Comparison of ENCODE assay signal across 8 mouse cellular contexts in genomic region chr4:46137629-46138286, GRCm38 (mm10). TPM values are rescaled to one million over a fixed set of nuclear protein-coding genes. Genes with fewer than 3 reads are reported as not detected.
A peak's percentile ranks its signal among the peaks of the same experiment; 100 is the strongest.
DNase-seq lines count a peak whose midpoint lies in the region; ATAC-seq and TF ChIP-seq lines count a peak whose summit lies in the region.

No protein-coding gene starts in this region.

- H3K9me3 ChIP-seq in E14TG2a.4 (ENCODE audit: low read length), result no peaks in the 10 kb centered on the region
- H3K9me3 ChIP-seq in erythroblast, embryonic 14.5 days (ENCODE audit: control insufficient read depth, low read length), result no peaks in the 10 kb centered on the region
- no peaks in the 10 kb centered on the region for H3K9me3 ChIP-seq in intestine, embryonic 16.5 days (ENCODE audit: control insufficient read depth, low read length)
- H3K9me3 ChIP-seq in midbrain, embryonic 15.5 days, result no peaks in the 10 kb centered on the region

- H3K36me3 ChIP-seq in E14TG2a.4 (ENCODE audit: insufficient read depth, low read length), result peaks cover 33% of the 10 kb centered on the region
- peaks cover 26% of the 10 kb centered on the region for H3K36me3 ChIP-seq in erythroblast, embryonic 14.5 days (ENCODE audit: control insufficient read depth)
- H3K36me3 ChIP-seq in intestine, embryonic 16.5 days (ENCODE audit: control insufficient read depth, insufficient read depth, low read length), result no peaks in the 10 kb centered on the region
- peaks cover 11% of the 10 kb centered on the region for H3K36me3 ChIP-seq in midbrain, embryonic 15.5 days (replicated peaks)

- no peak for TF ChIP-seq CTCF in E14TG2a.4 (conservative IDR thresholded peaks at IDR 0.05; ENCODE audit: low read length)

- peaks cover 5% of the 10 kb centered on the region; the same call in 1 of the 2 replicates for H3K27me3 ChIP-seq in E14TG2a.4 (ENCODE audit: insufficient read depth, low read length)
- H3K27me3 ChIP-seq in erythroblast, embryonic 14.5 days (ENCODE audit: control insufficient read depth), result no peaks in the 10 kb centered on the region
- H3K27me3 ChIP-seq in intestine, embryonic 16.5 days (replicated peaks; ENCODE audit: control insufficient read depth, insufficient read depth, low read length), result no peaks in the 10 kb centered on the region
- no peaks in the 10 kb centered on the region for H3K27me3 ChIP-seq in midbrain, embryonic 15.5 days (replicated peaks)

- peaks cover 38% of the 10 kb centered on the region for H3K4me1 ChIP-seq in E14TG2a.4 (replicated peaks; ENCODE audit: low read depth, low read length)
- peaks cover 51% of the 10 kb centered on the region for H3K4me1 ChIP-seq in erythroblast, embryonic 14.5 days (ENCODE audit: control insufficient read depth)
- H3K4me1 ChIP-seq in intestine, embryonic 16.5 days (ENCODE audit: control insufficient read depth, insufficient read depth, low read length), result peaks cover 9% of the 10 kb centered on the region
- H3K4me1 ChIP-seq in midbrain, embryonic 15.5 days, result peaks cover 35% of the 10 kb centered on the region

- peak; percentile 74 for ATAC-seq in intestine, embryonic 16.5 days
- ATAC-seq in midbrain, embryonic 15.5 days (replicated peaks), result peak; percentile 85

- peak overlapping the region; percentile 91 for H3K4me3 ChIP-seq in E14TG2a.4 (replicated peaks; ENCODE audit: low read length)
- H3K4me3 ChIP-seq in erythroblast, embryonic 14.5 days (replicated peaks), result peak overlapping the region; percentile 74
- H3K4me3 ChIP-seq in intestine, embryonic 16.5 days (ENCODE audit: low read length), result peak overlapping the region; percentile 95
- H3K4me3 ChIP-seq in midbrain, embryonic 15.5 days, result peak overlapping the region; percentile 94

- H3K27ac ChIP-seq in intestine, embryonic 16.5 days (ENCODE audit: low read length), result peak overlapping the region; percentile 99
- H3K27ac ChIP-seq in midbrain, embryonic 15.5 days, result peak overlapping the region; percentile 96

- peak; percentile 85 for DNase-seq in heart, adult 11 months
- DNase-seq in heart, adult 18-20 months, result no peak
- no peak for DNase-seq in adrenal gland, adult 18-20 months (ENCODE audit: low spot score in 2 of 2)
- DNase-seq in cerebellum, postnatal 25 days, result no peak

- H3K9ac ChIP-seq in intestine, embryonic 16.5 days (ENCODE audit: low read depth, low read length), result peak overlapping the region; percentile 93
- peak overlapping the region; percentile 98 for H3K9ac ChIP-seq in midbrain, embryonic 15.5 days

- peak overlapping the region; percentile 57 for H3K4me2 ChIP-seq in intestine, embryonic 16.5 days (ENCODE audit: low read depth, low read length)
- peak overlapping the region; percentile 81 for H3K4me2 ChIP-seq in midbrain, embryonic 15.5 days

- WGBS in intestine, embryonic 16.5 days, result 4% methylated on average over 17 of the region's 17 CpGs
- WGBS in midbrain, embryonic 15.5 days, result 7% methylated on average over 17 of the region's 17 CpGs

RNA-seq across cellular contexts. Expression of gene Ncbp1, which starts 0.7 kb away (rescaled TPM):
- total RNA-seq in heart, adult 18-20 months (2021), result 10 to 100 TPM; 20.4 to 20.9 TPM
- 1.2 and 1.6 TPM in 2 replicates for polyA plus RNA-seq in erythroblast, embryonic 14.5 days (2012)
- 57.4 and 63.0 TPM in 2 replicates for polyA plus RNA-seq in intestine, embryonic 16.5 days (2015; fragmentation: Nextera tagmentation; extraction: Ambion mirVana)
- polyA plus RNA-seq in midbrain, embryonic 15.5 days (2015; fragmentation: Nextera tagmentation; extraction: Ambion mirVana), result 76.0 TPM in 2 replicates
- total RNA-seq in adrenal gland, adult 18-20 months (2021), result 10 to 100 TPM; 44.5 to 48.5 TPM

RNA-seq across cellular contexts. Expression of gene Tstd2, which starts 0.7 kb away (rescaled TPM):
- total RNA-seq in heart, adult 18-20 months (2021), result 10 to 100 TPM; 15.0 to 17.3 TPM
- polyA plus RNA-seq in erythroblast, embryonic 14.5 days (2012), result 0.17 and 0.46 TPM in 2 replicates
- 21.5 and 25.3 TPM in 2 replicates for polyA plus RNA-seq in intestine, embryonic 16.5 days (2015; fragmentation: Nextera tagmentation; extraction: Ambion mirVana)
- 29.9 and 33.9 TPM in 2 replicates for polyA plus RNA-seq in midbrain, embryonic 15.5 days (2015; fragmentation: Nextera tagmentation; extraction: Ambion mirVana)
- 10 to 100 TPM; 24.6 to 31.4 TPM for total RNA-seq in adrenal gland, adult 18-20 months (2021)

RNA-seq across cellular contexts. Expression of gene Xpa, which starts 58.4 kb away (rescaled TPM):
- 1 to 10 TPM; 6.3 to 7.3 TPM for total RNA-seq in heart, adult 18-20 months (2021)
- 2.7 and 3.4 TPM in 2 replicates for polyA plus RNA-seq in erythroblast, embryonic 14.5 days (2012)
- polyA plus RNA-seq in intestine, embryonic 16.5 days (2015; fragmentation: Nextera tagmentation; extraction: Ambion mirVana), result 16.3 and 17.0 TPM in 2 replicates
- 30.7 and 37.2 TPM in 2 replicates for polyA plus RNA-seq in midbrain, embryonic 15.5 days (2015; fragmentation: Nextera tagmentation; extraction: Ambion mirVana)
- total RNA-seq in adrenal gland, adult 18-20 months (2021), result 10 to 100 TPM; 12.6 to 17.7 TPM

Comparison
In these comparisons a context has a peak if more than half of its experiments do, and no peak if none do; other contexts are left out.
1. RNA of gene Ncbp1, which starts 0.7 kb away (polyA plus RNA-seq): 76.0 TPM in midbrain, embryonic 15.5 days and 57.4 to 63.0 TPM in intestine, embryonic 16.5 days; 1.2 to 1.6 TPM in erythroblast, embryonic 14.5 days; every median in the first group is over 10 times any median in the second.
2. RNA of gene Tstd2, which starts 0.7 kb away (polyA plus RNA-seq): 29.9 to 33.9 TPM in midbrain, embryonic 15.5 days and 21.5 to 25.3 TPM in intestine, embryonic 16.5 days; 0.17 to 0.46 TPM in erythroblast, embryonic 14.5 days; every median in the first group is over 10 times any median in the second.
3. Peak in every context shown above with its lines, with median percentiles within 50 percentile points of each other: H3K4me3 ChIP-seq.